Comparison of ENCODE assay signal across 12 mouse cellular contexts in the genomic region with DNA sequence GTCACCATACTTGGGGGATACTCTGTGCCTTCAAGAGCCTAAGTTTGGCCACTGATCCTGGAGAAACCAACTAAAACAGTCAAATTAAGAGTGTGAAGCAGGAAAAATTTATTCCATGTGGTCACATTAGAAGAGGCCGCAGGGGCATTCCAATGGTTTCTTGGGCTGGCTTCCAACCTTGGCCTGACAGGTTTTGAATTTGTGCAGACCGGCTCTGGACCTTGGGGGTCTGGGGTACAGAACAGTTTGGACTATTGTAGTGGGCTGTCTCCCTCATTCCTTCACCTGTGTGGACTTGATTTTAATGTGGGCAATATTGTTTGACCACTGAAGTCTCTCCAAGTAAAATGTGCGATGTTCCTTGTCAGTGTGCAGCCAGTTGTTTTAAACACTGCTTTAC.
"Had no signal": no experiment of that assay in that cellular context is flagged by ENCODE, and none has a peak within 500 bp of the region (broad histone marks: within the 10 kb centered on the region; RNA-seq: fewer than 3 reads in every experiment).

No protein-coding gene starts in this region.

- H3K27ac ChIP-seq: intestine, embryonic 15.5 days; limb, embryonic 13.5 days; liver, embryonic 14.5 days; midbrain, embryonic 10.5 days; neural tube, embryonic 15.5 days; stomach, postnatal 0 days had no signal

- H3K4me3 ChIP-seq: intestine, embryonic 15.5 days; limb, embryonic 13.5 days; midbrain, embryonic 10.5 days; myocyte; neural tube, embryonic 15.5 days had no signal

- H3K9me3 ChIP-seq: intestine, embryonic 15.5 days; limb, embryonic 13.5 days; midbrain, embryonic 10.5 days; neural tube, embryonic 15.5 days had no signal

- DNase-seq: left cerebral cortex, postnatal 4 days; lung, adult 18-20 months; lung, postnatal 4 days; midbrain, embryonic 14.5 days; thymus, postnatal 4 days had no signal

- H3K27me3 ChIP-seq: intestine, embryonic 15.5 days; limb, embryonic 13.5 days; neural tube, embryonic 15.5 days had no signal

- H3K36me3 ChIP-seq: intestine, embryonic 15.5 days; limb, embryonic 13.5 days; midbrain, embryonic 10.5 days; neural tube, embryonic 15.5 days had no signal

- ATAC-seq: intestine, embryonic 15.5 days had no signal

- H3K4me2 ChIP-seq: intestine, embryonic 15.5 days; limb, embryonic 13.5 days; neural tube, embryonic 15.5 days had no signal

- H3K9ac ChIP-seq: intestine, embryonic 15.5 days; limb, embryonic 13.5 days; liver, embryonic 14.5 days; neural tube, embryonic 15.5 days had no signal

- H3K4me1 ChIP-seq: intestine, embryonic 15.5 days; limb, embryonic 13.5 days; midbrain, embryonic 10.5 days; neural tube, embryonic 15.5 days had no signal
